ENCODE assay signal across 20 mouse cellular contexts in the genomic region with DNA sequence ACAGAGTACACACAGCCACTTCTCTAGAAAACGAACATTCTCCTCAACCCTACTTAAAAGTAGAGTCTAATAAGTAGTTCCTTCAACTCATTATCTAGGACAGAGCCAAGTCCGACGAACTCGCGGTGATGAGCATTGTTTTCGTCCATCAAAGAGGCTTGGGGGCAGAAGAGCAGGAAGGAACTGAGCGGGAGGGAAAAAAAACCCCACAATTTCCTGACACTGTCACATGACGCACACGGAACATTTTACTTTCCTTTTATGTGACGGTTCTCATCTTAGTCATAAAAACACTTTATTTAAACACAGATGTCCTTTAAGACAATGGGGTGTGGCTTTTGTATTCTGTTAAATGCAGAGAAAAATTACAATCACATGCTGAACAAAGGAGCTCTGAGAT. TPM values are rescaled to one million over a fixed set of nuclear protein-coding genes. Genes with fewer than 3 reads are reported as not detected.
DNase-seq lines count a peak whose midpoint lies in the region; ATAC-seq and TF ChIP-seq lines count a peak whose summit lies in the region.
"Had no signal": no experiment of that assay in that cellular context is flagged by ENCODE, and none has a peak within 500 bp of the region (broad histone marks: within the 10 kb centered on the region; RNA-seq: fewer than 3 reads in every experiment).

No protein-coding gene starts in this region.

- H3K9me3 ChIP-seq in lung, embryonic 16.5 days (ENCODE audit: control insufficient read depth, low read length): no peaks in the 10 kb centered on the region
- H3K9me3 ChIP-seq: embryonic facial prominence, embryonic 12.5 days; heart, embryonic 10.5 days; neural tube, embryonic 13.5 days; stomach, embryonic 15.5 days had no signal

- H3K27ac ChIP-seq in gastrocnemius, adult 2 months: peak overlapping the region; percentile 63
- H3K27ac ChIP-seq in lung, embryonic 16.5 days (ENCODE audit: low read length): 0 out of 2 replicates have a peak overlapping the region, but pooled peaks have one; percentile 6
- H3K27ac ChIP-seq: embryonic facial prominence, embryonic 12.5 days; heart, embryonic 10.5 days; stomach, embryonic 15.5 days had no signal

- H3K27me3 ChIP-seq in lung, embryonic 16.5 days (ENCODE audit: control insufficient read depth, insufficient read depth, low read depth, low read length): peaks cover 9% of the 10 kb centered on the region
- H3K27me3 ChIP-seq: stomach, embryonic 15.5 days had no signal

- DNase-seq in gastrocnemius, adult 2 months: no peak
- DNase-seq in gastrocnemius, postnatal 25 days: no peak
- DNase-seq in lung, postnatal 4 days: no peak
- peak; percentile 75 for DNase-seq in T-cell, adult 2 months (ENCODE audit: low spot score)
- DNase-seq in retina, postnatal 1 day: no peak
- no peak for DNase-seq in retina, embryonic 14.5 days (ENCODE audit: low spot score)
- DNase-seq: adrenal gland, adult 8-10 months; cerebellum, adult 2 months; heart, postnatal 36 days; kidney, adult 9 months; kidney, postnatal 4 days had no signal

- intact Hi-C loops in gastrocnemius, adult 2 months (cut with DNase I): no loop called here

- H3K4me3 ChIP-seq in gastrocnemius, adult 2 months: 0 out of 2 replicates have a peak overlapping the region, but pooled peaks have one; percentile 13
- H3K4me3 ChIP-seq in lung, embryonic 16.5 days (ENCODE audit: low read length): no peak overlapping the region
- H3K4me3 ChIP-seq: embryonic facial prominence, embryonic 12.5 days; neural tube, embryonic 13.5 days; stomach, embryonic 15.5 days had no signal

- WGBS in lung, embryonic 16.5 days: 67% methylated on average over 10 of the region's 10 CpGs

- TF ChIP-seq CTCF in gastrocnemius, adult 2 months (IDR thresholded peaks at IDR 0.05): no peak

- peaks cover 5% of the 10 kb centered on the region for H3K4me1 ChIP-seq in lung, embryonic 16.5 days (replicated peaks; ENCODE audit: control insufficient read depth, insufficient read depth, low read length)

- H3K9ac ChIP-seq in lung, embryonic 16.5 days (ENCODE audit: low read length): no peak overlapping the region
- H3K9ac ChIP-seq: embryonic facial prominence, embryonic 12.5 days; stomach, embryonic 15.5 days had no signal

- ATAC-seq in lung, embryonic 16.5 days (ENCODE audit: low read depth): no peak
- ATAC-seq in megakaryocyte, adult 5-6 weeks (ENCODE audit: poor library complexity, severe bottlenecking): peak; percentile 30; the same call in 1 of the 2 replicates
- ATAC-seq: forebrain, embryonic 16.5 days; hindbrain, embryonic 16.5 days had no signal

- no peaks in the 10 kb centered on the region for H3K36me3 ChIP-seq in lung, embryonic 16.5 days (ENCODE audit: control insufficient read depth, insufficient read depth, low read length)
- H3K36me3 ChIP-seq: embryonic facial prominence, embryonic 12.5 days; G1E; heart, embryonic 10.5 days; neural tube, embryonic 13.5 days; stomach, embryonic 15.5 days had no signal

- no peak overlapping the region for H3K4me2 ChIP-seq in lung, embryonic 16.5 days (ENCODE audit: low read depth, low read length)

RNA-seq across cellular contexts. Expression of a gene that starts 34.7 kb away (rescaled TPM):
- total RNA-seq in gastrocnemius, adult 2 months (2021): under 1 TPM; 0.20 to 0.36 TPM
- under 1 TPM; 0.13 to 0.38 TPM for total RNA-seq in gastrocnemius, postnatal 25 days (2021)
- 2.8 and 3.0 TPM in 2 replicates for polyA plus RNA-seq in lung, embryonic 16.5 days (2015; fragmentation: Nextera tagmentation; extraction: Ambion mirVana)
- 0.23 and 0.42 TPM in 2 replicates for total RNA-seq in megakaryocyte, adult 5-6 weeks (2015)
- total RNA-seq in megakaryocyte, adult 5-6 weeks (2017): 0.40 and 1.8 TPM in 2 replicates
- polyA plus RNA-seq: G1E had no signal

RNA-seq across cellular contexts. Expression of a gene that starts 48.5 kb away (rescaled TPM):
- 10 to 100 TPM; 27.3 to 34.0 TPM for total RNA-seq in gastrocnemius, adult 2 months (2021)
- total RNA-seq in gastrocnemius, postnatal 25 days (2021): 10 to 100 TPM; 27.1 to 30.5 TPM
- polyA plus RNA-seq in lung, embryonic 16.5 days (2015; fragmentation: Nextera tagmentation; extraction: Ambion mirVana): 38.2 and 38.8 TPM in 2 replicates
- 41.1 and 48.9 TPM in 2 replicates for total RNA-seq in megakaryocyte, adult 5-6 weeks (2015)
- 33.8 and 40.7 TPM in 2 replicates for total RNA-seq in megakaryocyte, adult 5-6 weeks (2017)
